ENCODE assay signal across 24 mouse cellular contexts in the genomic region with DNA sequence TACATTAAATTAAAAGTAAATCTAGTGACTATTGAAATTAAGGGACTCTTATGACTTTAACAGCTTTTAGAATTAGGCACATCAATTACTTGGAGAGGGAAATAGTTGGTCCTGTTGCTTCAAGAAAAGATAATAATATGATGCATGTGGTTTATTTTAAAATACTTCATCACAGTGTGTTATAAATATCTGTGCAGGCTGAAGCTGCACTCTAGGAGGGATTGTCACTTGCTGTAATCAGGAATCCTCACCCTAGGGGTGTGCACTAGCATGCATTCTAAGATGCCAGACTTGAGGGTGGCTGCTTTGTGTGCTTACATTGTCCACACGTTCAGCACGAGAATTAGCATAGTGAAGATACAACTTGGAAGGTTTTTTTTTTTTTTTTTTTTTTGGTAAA. TPM values are rescaled to one million over a fixed set of nuclear protein-coding genes. Genes with fewer than 3 reads are reported as not detected.
"Had no signal": no experiment of that assay in that cellular context is flagged by ENCODE, and none has a peak within 500 bp of the region (broad histone marks: within the 10 kb centered on the region; RNA-seq: fewer than 3 reads in every experiment).

No protein-coding gene starts in this region.

- H3K9me3 ChIP-seq: lung, embryonic 15.5 days; megakaryocyte, embryonic 14.5 days; neural tube, embryonic 12.5 days; stomach, embryonic 15.5 days had no signal

- H3K27me3 ChIP-seq: lung, embryonic 15.5 days; megakaryocyte, embryonic 14.5 days; neural tube, embryonic 12.5 days; stomach, embryonic 15.5 days had no signal

- H3K4me3 ChIP-seq: lung, embryonic 15.5 days; megakaryocyte, embryonic 14.5 days; neural tube, embryonic 12.5 days; stomach, embryonic 15.5 days had no signal

- H3K36me3 ChIP-seq: lung, embryonic 15.5 days; neural tube, embryonic 12.5 days; stomach, embryonic 15.5 days had no signal

- ATAC-seq: lung, postnatal 0 days had no signal

- H3K27ac ChIP-seq: lung, embryonic 15.5 days; macrophage; neural tube, embryonic 12.5 days; stomach, embryonic 15.5 days; stomach, postnatal 0 days had no signal

- H3K4me1 ChIP-seq: lung, embryonic 15.5 days; megakaryocyte, embryonic 14.5 days; neural tube, embryonic 12.5 days; stomach, embryonic 15.5 days had no signal

- H3K4me2 ChIP-seq: lung, embryonic 15.5 days; midbrain, embryonic 11.5 days; neural tube, embryonic 12.5 days; stomach, embryonic 15.5 days had no signal

- H3K9ac ChIP-seq: lung, embryonic 15.5 days; neural tube, embryonic 12.5 days; stomach, embryonic 15.5 days had no signal

- DNase-seq: lung, adult 2 months; lung, postnatal 14 days; lung, postnatal 36 days; midbrain, embryonic 14.5 days; right cerebral cortex, postnatal 14 days; thymus, adult 2 months; thymus, postnatal 25 days; thymus, postnatal 4 days had no signal

RNA-seq across cellular contexts. Expression of gene Tinag, which starts 10.2 kb away (rescaled TPM):
- total RNA-seq: megakaryocyte progenitor cell, adult 5-6 weeks; midbrain, postnatal 0 days; monocyte, adult 5-6 weeks; neutrophil, adult 5-6 weeks had no signal
- polyA plus RNA-seq: macrophage; midbrain, embryonic 14.5 days; midbrain, postnatal 0 days; neural tube, embryonic 12.5 days; neural tube, embryonic 14.5 days; spleen, adult 2 months; testis, adult 2 months; urinary bladder, adult 2 months had no signal
